Mouse (Mus musculus): ENCODE data around the gene Il17c. TPM values are rescaled to one million over a fixed set of nuclear protein-coding genes. Genes with fewer than 3 reads are reported as not detected.

The Il17c gene
- polyA plus RNA-seq, 1 experiment, result not detected

- Histone ChIP-seq H3K4me3 (ENCODE audit: insufficient read depth, low read length) (no peak overlapping the region), H3K4me1 (ENCODE audit: control insufficient read depth, insufficient read depth, low read length) (peaks cover 21% of the 10 kb centered on the region), H3K27ac (ENCODE audit: insufficient read depth, low read length) (no peak overlapping the region)
- TF ChIP-seq POLR2A (IDR thresholded peaks at IDR 0.05; ENCODE audit: low read depth, low read length), result no peak
- TF ChIP-seq CTCF (IDR thresholded peaks at IDR 0.05; ENCODE audit: borderline replicate concordance, insufficient read depth, low read length), result no peak
Measured at GRCm38 (mm10) chr8:122463651-122464640, 42.1 kb downstream of the Il17c start.

- no peak overlapping the region for H3K27ac ChIP-seq (ENCODE audit: insufficient read depth, low read length)
- H3K4me1 ChIP-seq (ENCODE audit: control insufficient read depth, insufficient read depth, low read length), result peaks cover 21% of the 10 kb centered on the region
- TF ChIP-seq POLR2A (IDR thresholded peaks at IDR 0.05; ENCODE audit: low read depth, low read length), result no peak
- TF ChIP-seq CTCF (IDR thresholded peaks at IDR 0.05; ENCODE audit: borderline replicate concordance, insufficient read depth, low read length), result no peak
- H3K4me3 ChIP-seq (ENCODE audit: insufficient read depth, low read length), result no peak overlapping the region
Measured at GRCm38 (mm10) chr8:122464985-122465384, 43.2 kb downstream of the Il17c start.

GRCm38 (mm10) chr8:122467816-122468215 is 46.0 kb downstream of the Il17c start:
- Histone ChIP-seq H3K4me3 (ENCODE audit: insufficient read depth, low read length) (no peak overlapping the region), H3K4me1 (ENCODE audit: control insufficient read depth, insufficient read depth, low read length) (peaks cover 6% of the 10 kb centered on the region; the same call in 1 of the 2 replicates), H3K27ac (ENCODE audit: insufficient read depth, low read length) (no peak overlapping the region)
- no peak for TF ChIP-seq POLR2A (IDR thresholded peaks at IDR 0.05; ENCODE audit: low read depth, low read length)
- TF ChIP-seq CTCF (IDR thresholded peaks at IDR 0.05; ENCODE audit: borderline replicate concordance, insufficient read depth, low read length), result no peak

- no peak overlapping the region for H3K27ac ChIP-seq (ENCODE audit: insufficient read depth, low read length)
- no peaks in the 10 kb centered on the region; the same call in 1 of the 2 replicates for H3K4me1 ChIP-seq (ENCODE audit: control insufficient read depth, insufficient read depth, low read length)
- no peak overlapping the region for H3K4me3 ChIP-seq (ENCODE audit: insufficient read depth, low read length)
- TF ChIP-seq POLR2A (IDR thresholded peaks at IDR 0.05; ENCODE audit: low read depth, low read length), result no peak
- TF ChIP-seq CTCF (IDR thresholded peaks at IDR 0.05; ENCODE audit: borderline replicate concordance, insufficient read depth, low read length), result no peak
Measured at GRCm38 (mm10) chr8:122469407-122469806, 47.6 kb downstream of the Il17c start.

- H3K4me3 ChIP-seq (ENCODE audit: insufficient read depth, low read length), result no peak overlapping the region
Measured at GRCm38 (mm10) chr8:122469965-122470364, 48.1 kb downstream of the Il17c start.

GRCm38 (mm10) chr8:122470691-122471090 is 48.9 kb downstream of the Il17c start:
- H3K27ac ChIP-seq (ENCODE audit: insufficient read depth, low read length), result no peak overlapping the region
- H3K4me1 ChIP-seq (ENCODE audit: control insufficient read depth, insufficient read depth, low read length), result no peaks in the 10 kb centered on the region; the same call in 1 of the 2 replicates
- TF ChIP-seq POLR2A (IDR thresholded peaks at IDR 0.05; ENCODE audit: low read depth, low read length) (no peak), CTCF (IDR thresholded peaks at IDR 0.05; ENCODE audit: borderline replicate concordance, insufficient read depth, low read length) (no peak)
- no peak overlapping the region for H3K4me3 ChIP-seq (ENCODE audit: insufficient read depth, low read length)

More at GRCm38 (mm10) chr8:122469965-122470364, 48.1 kb downstream of the Il17c start:
- no peaks in the 10 kb centered on the region; the same call in 1 of the 2 replicates for H3K4me1 ChIP-seq (ENCODE audit: control insufficient read depth, insufficient read depth, low read length)
- no peak overlapping the region for H3K27ac ChIP-seq (ENCODE audit: insufficient read depth, low read length)
- no peak for TF ChIP-seq CTCF (IDR thresholded peaks at IDR 0.05; ENCODE audit: borderline replicate concordance, insufficient read depth, low read length)
- no peak for TF ChIP-seq POLR2A (IDR thresholded peaks at IDR 0.05; ENCODE audit: low read depth, low read length)

Other genes with a start within 250 kb of the Il17c start
- gene Zfpm1, start 139.9 kb upstream of the Il17c start, polyA plus RNA-seq (2011; ENCODE audit: insufficient read length, low read depth, missing spikeins), result 10.3 and 12.6 TPM in 2 replicates
- gene Trhr2, start 61.3 kb upstream of the Il17c start, polyA plus RNA-seq (2011; ENCODE audit: insufficient read length, low read depth, missing spikeins), result not detected in 2 replicates
- 43.3 and 44.5 TPM in 2 replicates for gene Zc3h18, start 45.4 kb upstream of the Il17c start, polyA plus RNA-seq (2011; ENCODE audit: insufficient read length, low read depth, missing spikeins)
- gene Cyba, start 10.9 kb downstream of the Il17c start, polyA plus RNA-seq (2011; ENCODE audit: insufficient read length, low read depth, missing spikeins), result 133 and 158 TPM in 2 replicates
- gene Mvd, start 21.4 kb downstream of the Il17c start, polyA plus RNA-seq (2011; ENCODE audit: insufficient read length, low read depth, missing spikeins), result 18.1 and 22.0 TPM in 2 replicates
- not detected in 2 replicates for gene Snai3, start 38.7 kb downstream of the Il17c start, polyA plus RNA-seq (2011; ENCODE audit: insufficient read length, low read depth, missing spikeins)
- gene Rnf166, start 54.0 kb downstream of the Il17c start, polyA plus RNA-seq (2011; ENCODE audit: insufficient read length, low read depth, missing spikeins), result 38.9 and 39.0 TPM in 2 replicates
- gene Ctu2, start 54.1 kb downstream of the Il17c start, polyA plus RNA-seq (2011; ENCODE audit: insufficient read length, low read depth, missing spikeins), result 36.0 and 37.2 TPM in 2 replicates
- gene Piezo1, start 129.3 kb downstream of the Il17c start, polyA plus RNA-seq (2011; ENCODE audit: insufficient read length, low read depth, missing spikeins), result 146 and 158 TPM in 2 replicates
- 11.8 and 15.9 TPM in 2 replicates for gene Cdt1, start 146.0 kb downstream of the Il17c start, polyA plus RNA-seq (2011; ENCODE audit: insufficient read length, low read depth, missing spikeins)
- gene Aprt, start 154.9 kb downstream of the Il17c start, polyA plus RNA-seq (2011; ENCODE audit: insufficient read length, low read depth, missing spikeins), result 140 and 214 TPM in 2 replicates
- 12.1 and 15.4 TPM in 2 replicates for gene Galns, start 189.4 kb downstream of the Il17c start, polyA plus RNA-seq (2011; ENCODE audit: insufficient read length, low read depth, missing spikeins)
- 44.2 and 45.8 TPM in 2 replicates for gene Trappc2l, start 189.6 kb downstream of the Il17c start, polyA plus RNA-seq (2011; ENCODE audit: insufficient read length, low read depth, missing spikeins)
- gene Pabpn1l, start 200.7 kb downstream of the Il17c start, polyA plus RNA-seq (2011; ENCODE audit: insufficient read length, low read depth, missing spikeins), result not detected in 2 replicates

All from embryonic fibroblast, embryonic 13.5 days (primary cell).